Mouse (Mus musculus): ENCODE results near the gene Tm7sf2. TPM values are rescaled to one million over a fixed set of nuclear protein-coding genes. Genes with fewer than 3 reads are reported as not detected.

The Tm7sf2 gene
- total RNA-seq, 2 experiments from 2014 or later = 4.2 to 5.1 TPM

GRCm38 (mm10) chr19:6071261-6071660, 3.1 kb upstream of the Tm7sf2 start:
- intact Hi-C loops (cut with DNase I) = no loop called here
- DNase-seq (ENCODE audit: low spot score) = no peak

DNA sequence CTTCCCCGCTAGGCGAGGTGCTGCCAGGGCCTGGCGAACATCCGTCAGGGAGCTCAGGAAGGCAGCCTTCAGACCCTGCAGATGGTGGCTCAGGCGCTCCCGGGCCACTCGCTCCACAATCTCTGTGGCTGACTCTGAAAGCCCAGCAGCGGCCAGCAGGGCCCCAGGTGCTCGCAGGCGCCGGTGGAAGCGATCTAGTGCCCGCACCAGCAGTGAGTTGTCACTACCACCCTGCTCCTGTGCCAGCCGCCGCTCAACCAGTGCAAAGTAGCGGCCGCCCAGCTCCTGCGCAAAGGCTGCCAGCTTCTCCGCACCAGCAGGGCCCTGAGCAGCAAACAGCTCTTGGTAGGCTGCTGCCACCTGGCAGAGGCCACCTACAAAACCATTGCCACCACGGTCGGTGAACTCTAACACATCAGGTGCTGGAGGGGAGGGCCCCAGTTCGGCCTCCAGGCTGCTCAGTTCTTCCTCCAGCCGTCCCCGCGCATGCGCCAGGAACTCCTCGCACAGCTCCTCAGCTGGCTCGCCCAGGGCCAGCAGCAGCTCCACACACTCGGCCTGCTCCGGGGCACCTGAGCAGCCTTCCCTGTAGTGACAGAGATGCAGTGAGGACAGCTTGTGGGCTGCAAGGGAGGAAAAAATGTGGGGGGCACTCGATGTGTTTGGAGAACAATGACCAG, 2.5 kb upstream of the Tm7sf2 start:
- DNase-seq (ENCODE audit: low spot score) = no peak
- intact Hi-C loops (cut with DNase I) = no loop called here

DNA sequence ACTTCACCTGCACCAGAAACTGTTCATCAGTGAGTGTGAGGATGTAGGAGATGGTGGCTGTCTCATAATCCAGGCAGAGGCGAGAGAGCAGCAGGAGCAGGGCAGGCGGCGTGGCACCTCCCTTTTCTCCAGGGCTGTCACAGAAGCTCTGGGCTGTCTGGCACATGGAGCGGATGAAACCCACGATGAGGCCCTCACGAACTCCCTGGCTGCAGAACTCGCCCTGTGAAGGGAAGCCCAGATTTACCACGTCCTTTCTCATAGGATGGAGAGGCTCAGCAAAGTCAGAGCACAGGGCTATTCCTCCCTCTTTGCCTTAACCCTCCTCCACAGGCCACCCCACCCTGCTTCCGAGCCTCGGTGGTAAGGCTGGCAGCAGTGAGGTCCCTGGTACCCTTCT, 1.7 kb upstream of the Tm7sf2 start:
- intact Hi-C loops (cut with DNase I) = no loop called here
- DNase-seq (ENCODE audit: low spot score) = no peak

DNA sequence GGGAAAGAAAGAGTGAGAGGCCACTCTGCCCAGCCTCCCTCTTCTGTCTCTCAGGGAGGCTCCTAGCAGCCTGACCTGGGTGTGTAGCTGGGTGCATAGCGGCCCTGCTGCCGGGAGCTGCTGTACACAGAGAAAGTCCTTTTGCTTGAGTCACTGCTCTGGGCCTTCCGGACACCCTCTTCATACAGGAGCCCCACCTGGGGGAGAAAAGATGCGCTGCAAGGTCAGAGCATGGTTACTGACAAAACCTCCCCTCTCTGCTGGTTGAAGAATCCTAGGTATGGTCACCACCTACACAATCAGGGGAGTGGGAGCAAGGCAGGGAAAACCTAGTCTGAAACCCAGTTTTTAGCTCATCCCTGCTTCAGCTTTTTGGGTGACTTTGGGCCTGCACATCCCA, 778 bp upstream of the Tm7sf2 start:
- intact Hi-C loops (cut with DNase I) = no loop called here
- DNase-seq (ENCODE audit: low spot score) = no peak

DNA sequence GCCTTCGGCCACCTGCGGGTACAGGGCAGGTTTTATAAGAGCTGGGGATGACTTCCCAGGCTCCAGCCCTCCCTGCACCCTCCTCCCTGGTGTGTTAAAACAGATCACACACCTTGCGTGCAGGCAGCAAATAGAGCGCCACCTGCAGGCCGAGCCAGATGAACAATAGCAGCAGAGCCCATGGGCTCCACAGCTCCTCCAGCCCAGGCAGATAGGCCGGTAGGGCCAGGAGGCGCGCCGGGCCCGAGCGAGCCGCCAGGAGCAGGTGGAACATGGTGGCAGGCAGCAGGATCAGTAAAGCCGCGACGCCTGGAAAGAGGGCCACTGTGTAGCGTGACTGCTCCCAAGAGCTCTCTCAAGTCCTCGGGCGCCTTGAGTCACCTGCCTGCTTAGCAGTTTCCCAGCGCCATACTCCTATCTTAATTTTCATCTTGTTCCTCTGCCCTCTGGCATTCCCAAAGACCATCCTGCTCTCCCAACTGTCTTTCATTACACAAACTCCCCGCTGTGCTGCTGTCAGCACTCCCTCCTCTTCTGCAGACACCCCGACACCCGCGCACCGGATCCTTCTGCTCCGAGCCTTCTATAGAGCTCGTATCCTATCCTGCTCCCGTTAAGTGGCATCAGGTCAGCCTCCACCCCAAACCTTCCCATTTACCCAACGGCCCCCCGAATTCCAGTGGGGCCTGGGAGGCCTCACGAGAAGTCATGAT, 1.0 kb downstream of the Tm7sf2 start:
- DNase-seq (ENCODE audit: low spot score) = no peak
- intact Hi-C loops (cut with DNase I) = no loop called here

DNA sequence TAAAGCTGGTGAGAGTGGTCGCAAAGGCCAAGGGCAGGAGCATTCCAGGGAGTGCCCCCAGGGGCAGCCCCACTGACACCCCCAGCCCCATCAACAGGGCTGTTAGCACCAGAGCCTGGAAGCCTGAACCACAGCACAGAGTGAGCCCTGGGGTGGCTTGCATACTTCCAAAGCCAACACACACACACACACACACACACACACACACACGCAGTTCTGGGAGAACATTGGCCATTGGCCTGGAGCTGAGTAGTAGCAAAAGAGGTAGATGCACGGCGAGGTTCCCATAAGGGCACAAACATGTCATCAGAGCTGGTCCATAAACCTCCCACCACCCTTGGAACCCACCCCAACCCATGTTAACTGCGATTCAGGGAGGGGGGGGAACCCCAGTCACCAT, 1.6 kb downstream of the Tm7sf2 start:
- no peak for DNase-seq (ENCODE audit: low spot score)
- intact Hi-C loops (cut with DNase I) = no loop called here

DNA sequence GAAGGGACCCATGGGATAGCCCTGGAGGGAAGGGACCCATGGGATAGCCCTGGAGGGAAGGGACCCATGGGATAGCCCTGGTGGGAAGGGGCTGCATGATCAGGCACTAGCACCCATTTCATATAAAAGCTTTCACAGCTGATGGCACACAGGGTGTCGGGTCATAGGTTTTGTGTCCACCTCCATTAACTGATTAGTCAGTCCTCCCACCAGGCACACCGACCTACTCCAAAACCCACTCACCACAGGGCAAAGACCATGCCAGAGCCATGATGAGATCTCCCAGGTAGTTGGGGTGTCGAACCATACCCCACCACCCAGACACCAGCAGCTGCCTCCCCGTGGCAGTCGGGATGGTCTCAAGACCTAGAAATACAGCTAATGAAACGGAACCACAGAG, 5.1 kb downstream of the Tm7sf2 start:
- DNase-seq (ENCODE audit: low spot score) = no peak
- intact Hi-C loops (cut with DNase I) = no loop called here

- intact Hi-C loops (cut with DNase I) = no loop called here
- no peak for DNase-seq (ENCODE audit: low spot score)
These were observed 5.8 kb downstream of the Tm7sf2 start for GRCm38 (mm10) chr19:6062418-6062817.

- no peak for DNase-seq (ENCODE audit: low spot score)
- intact Hi-C loops (cut with DNase I) = no loop called here
These were observed 6.4 kb downstream of the Tm7sf2 start for GRCm38 (mm10) chr19:6061641-6062302.

DNA sequence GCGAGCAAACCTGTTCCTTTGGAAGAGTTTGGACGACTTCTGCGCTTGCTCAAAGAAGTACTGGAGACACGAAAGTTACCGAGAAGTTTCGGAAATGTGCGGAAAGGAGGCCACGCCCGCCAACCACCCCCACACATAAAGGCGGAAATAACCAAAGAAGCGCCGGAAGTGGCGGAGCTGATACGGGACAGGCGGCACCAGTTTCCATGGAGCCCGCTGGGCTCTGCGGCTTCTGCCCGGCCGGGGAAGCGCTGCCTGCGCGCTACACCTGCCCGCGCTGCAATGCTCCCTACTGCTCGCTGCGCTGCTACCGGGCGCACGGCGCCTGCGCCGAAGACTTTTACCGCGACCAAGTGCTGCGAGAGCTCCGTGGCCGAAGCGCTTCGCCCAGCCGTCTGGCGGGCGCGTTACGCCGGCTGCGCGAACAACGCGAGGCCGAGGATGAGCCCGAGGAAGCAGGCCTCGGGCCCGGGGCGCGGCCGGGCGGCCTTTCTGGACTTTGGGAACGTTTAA, 7.1 kb downstream of the Tm7sf2 start, which contains the start of gene Znhit2:
Gene Znhit2 (plus strand): TSS at position 172 of the 513 bp plus-strand sequence.
- intact Hi-C loops (cut with DNase I) = no loop called here

GRCm38 (mm10) chr19:6058966-6059365, 9.2 kb downstream of the Tm7sf2 start:
- intact Hi-C loops (cut with DNase I) = loop anchor here (1.0 kb wide), 1 partner anchor 25 kb away; the partner anchor contains the start of genes Cdca5 and Zfpl1
- DNase-seq (ENCODE audit: low spot score) = no peak

More for the DNA sequence above, 7.1 kb downstream of the Tm7sf2 start, which contains the start of gene Znhit2:
- DNase-seq (ENCODE audit: low spot score) = peak; percentile 89

DNA sequence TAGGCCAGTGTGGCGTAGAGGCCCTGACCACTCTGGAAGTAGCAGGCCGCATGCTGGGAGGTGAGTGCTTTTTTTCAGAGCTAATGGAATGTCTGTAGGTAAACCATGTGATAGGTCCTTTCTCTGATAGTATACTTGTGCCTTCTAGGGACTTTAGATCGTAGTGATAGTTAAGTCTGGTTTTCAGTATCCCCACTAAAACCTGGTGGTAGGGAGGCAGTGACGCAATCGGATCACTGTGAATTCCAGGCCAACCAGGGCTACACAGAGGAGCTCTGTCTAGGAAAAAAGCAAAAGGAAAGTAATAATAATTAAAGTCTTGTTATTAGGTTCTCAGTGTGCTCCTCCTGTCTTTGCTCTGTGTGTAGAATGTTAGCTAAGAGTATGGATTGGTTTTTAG, 9.7 kb downstream of the Tm7sf2 start:
- intact Hi-C loops (cut with DNase I) = loop anchor here (1.0 kb wide), 1 partner anchor 26 kb away; the partner anchor contains the start of genes Cdca5 and Zfpl1
- no peak for DNase-seq (ENCODE audit: low spot score)

DNA sequence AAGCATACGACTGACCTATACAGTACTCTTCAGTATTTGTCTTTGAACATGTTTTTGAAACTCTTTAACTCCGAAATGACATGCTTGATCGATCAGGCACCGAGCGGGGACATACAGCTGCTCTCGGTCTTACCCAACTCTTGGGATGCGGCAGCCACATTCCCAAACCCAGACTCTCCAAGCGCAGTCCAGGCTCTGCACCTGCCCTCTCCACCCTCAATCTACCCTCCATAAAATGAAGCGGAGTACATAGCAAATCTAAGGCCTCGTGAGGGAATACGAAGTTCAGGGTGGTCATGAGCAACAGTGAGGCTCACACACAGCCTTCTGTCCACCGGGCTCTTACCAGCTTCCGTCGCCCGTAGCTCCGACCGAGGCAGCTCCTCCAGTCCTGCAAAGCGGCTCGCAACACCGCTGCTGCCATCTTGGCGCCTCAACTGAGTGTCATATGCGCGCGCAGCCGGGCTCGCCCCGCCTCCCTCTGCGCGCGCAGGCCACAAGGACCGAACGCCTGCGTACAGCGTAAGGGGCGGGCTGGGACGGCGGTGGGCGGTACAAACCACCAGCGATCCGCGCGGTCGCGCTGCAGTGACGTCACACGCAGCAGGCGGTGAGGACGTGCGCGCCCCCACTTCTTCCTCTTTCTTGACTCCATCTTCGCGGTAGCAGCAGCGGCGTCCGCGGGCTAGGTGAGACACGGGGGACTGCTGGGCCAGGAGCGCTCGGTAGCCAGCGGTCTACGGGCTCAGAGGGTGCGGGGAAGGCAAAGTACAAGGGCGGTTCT, 10.7 kb downstream of the Tm7sf2 start, which contains the start of the genes Mrpl49 and Fau:
Gene Mrpl49 (minus strand): TSS at position 473 of the 784 bp plus-strand sequence.
Gene Fau (plus strand): TSS at position 532 of the 784 bp plus-strand sequence.
- DNase-seq (ENCODE audit: low spot score) = peak; percentile 97
- intact Hi-C loops (cut with DNase I) = loop anchor here (1.0 kb wide), 1 partner anchor 27 kb away; the partner anchor contains the start of genes Cdca5 and Zfpl1

DNA sequence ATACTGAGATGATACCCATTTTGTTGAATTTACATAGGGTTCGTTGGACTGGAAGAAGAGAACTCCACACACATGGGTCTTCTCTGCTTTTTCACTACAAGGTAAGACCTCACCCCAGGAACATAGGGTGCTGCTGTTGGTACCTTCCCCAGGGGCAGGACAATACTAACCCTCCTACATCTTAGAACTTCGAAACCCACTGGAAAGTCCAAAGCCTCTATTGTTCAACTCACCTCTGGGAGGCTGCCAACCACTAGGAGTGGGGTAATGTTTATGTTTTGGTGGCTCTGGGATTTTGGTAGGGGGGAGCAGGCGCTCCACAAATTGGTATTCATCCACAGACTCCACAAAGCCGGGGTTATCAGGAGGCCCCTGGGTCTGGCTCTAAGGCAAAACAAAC, 11.5 kb downstream of the Tm7sf2 start:
- intact Hi-C loops (cut with DNase I) = no loop called here
- no peak for DNase-seq (ENCODE audit: low spot score)

GRCm38 (mm10) chr19:6054296-6054695, 13.9 kb downstream of the Tm7sf2 start:
- DNase-seq (ENCODE audit: low spot score) = no peak
- intact Hi-C loops (cut with DNase I) = no loop called here

- intact Hi-C loops (cut with DNase I) = no loop called here
- DNase-seq (ENCODE audit: low spot score) = no peak
These were observed 15.7 kb downstream of the Tm7sf2 start for GRCm38 (mm10) chr19:6052516-6052915.

DNA sequence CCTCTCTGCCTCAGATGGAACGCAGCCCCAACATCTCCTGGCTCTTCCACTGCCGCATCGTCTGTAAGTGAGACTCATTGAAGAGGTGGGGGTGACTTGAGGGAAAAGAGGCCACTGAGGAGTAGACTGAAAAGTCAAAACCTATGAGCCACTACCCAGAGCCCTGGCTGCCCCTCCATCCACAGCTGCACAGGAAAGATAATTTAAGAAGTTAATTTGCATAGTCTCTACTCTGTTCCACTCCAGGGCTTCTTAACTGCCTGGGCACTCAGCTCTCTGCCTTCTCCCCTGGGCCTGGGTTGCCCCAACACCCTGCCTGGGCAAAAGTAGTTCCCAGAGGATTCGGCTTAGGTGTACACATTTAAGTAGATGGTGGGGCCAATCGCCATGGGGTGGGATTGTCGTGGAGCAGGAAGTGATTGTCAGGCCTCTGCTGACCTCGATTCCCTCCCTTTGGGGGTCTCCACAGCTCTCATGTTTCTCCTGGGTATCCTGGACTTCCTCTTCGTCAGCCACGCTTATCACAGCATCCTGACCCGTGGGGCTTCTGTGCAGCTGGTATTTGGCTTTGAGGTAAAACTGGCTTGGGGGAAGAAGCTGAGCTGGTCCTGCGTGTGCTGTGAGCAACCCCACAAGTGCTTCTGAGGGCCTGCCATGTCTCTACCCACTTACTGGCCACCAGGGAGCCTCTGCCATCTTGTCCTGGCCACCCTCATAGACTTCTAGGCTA, 19.3 kb downstream of the Tm7sf2 start:
- intact Hi-C loops (cut with DNase I) = loop anchor here (5.0 kb wide), 1 partner anchor 68 kb away; the partner anchor contains the start of gene Sac3d1
- DNase-seq (ENCODE audit: low spot score) = no peak

DNA sequence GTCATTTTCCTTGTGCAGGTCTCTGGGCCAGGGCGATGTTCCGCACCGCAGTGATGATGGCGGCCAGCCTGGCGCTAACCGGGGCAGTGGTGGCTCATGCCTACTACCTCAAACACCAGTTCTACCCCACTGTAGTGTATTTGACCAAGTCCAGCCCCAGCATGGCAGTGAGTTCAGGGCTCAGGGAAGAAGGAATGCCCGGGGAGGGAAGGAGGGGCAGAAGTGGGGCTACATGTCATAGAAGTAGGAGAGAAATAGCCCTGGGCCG, 20.3 kb downstream of the Tm7sf2 start:
- no peak for DNase-seq (ENCODE audit: low spot score)
- intact Hi-C loops (cut with DNase I) = loop anchor here (5.0 kb wide), 1 partner anchor 69 kb away; the partner anchor contains the start of gene Sac3d1
